Mouse (Mus musculus) ES-CJ7 (cell line): ENCODE measurements around the gene Pcnx4.
A peak's percentile ranks its signal among the peaks of the same experiment; 100 is the strongest.
"Not testable (repeated sequence)": the region's sequence is repeated elsewhere in the genome, so short reads cannot be mapped to it uniquely, and the experiment has no call there.

Experiments used
- DNase-seq: peaks from one replicate; pipeline ENCODE4 v3.0.0; 2011; ENCODE audit warnings: low read depth, low spot score

Gene Pcnx4

GRCm38 (mm10) chr12:72594001-72594400 is 57.8 kb downstream of the Pcnx4 start:
- DNase-seq = peak; percentile 79

DNA sequence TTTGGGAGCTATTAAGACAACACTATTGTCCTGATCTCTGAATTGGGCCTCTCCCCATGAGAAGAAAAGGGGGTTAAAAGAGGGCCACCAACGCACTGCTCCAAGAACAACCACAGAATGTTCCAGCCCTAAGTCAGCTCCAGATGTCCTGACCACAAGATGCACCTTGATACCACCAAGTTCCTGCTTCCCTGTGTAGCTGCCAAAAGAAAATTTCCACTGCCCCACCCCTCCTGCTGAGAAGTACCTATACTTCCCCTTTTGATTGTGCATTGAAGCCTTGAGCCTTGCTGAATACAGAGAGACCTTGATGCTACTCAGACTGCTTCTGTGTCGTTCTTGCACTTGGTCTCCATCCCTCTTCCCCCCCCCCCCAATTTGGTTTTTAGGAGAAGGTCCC is 62.5 kb downstream of the Pcnx4 start:
- not testable (repeated sequence) for DNase-seq

- no peak for DNase-seq
These were observed 75.9 kb downstream of the Pcnx4 start for GRCm38 (mm10) chr12:72612053-72612452.

- DNase-seq = no peak
These were observed 84.7 kb downstream of the Pcnx4 start for GRCm38 (mm10) chr12:72620856-72621255.

DNA sequence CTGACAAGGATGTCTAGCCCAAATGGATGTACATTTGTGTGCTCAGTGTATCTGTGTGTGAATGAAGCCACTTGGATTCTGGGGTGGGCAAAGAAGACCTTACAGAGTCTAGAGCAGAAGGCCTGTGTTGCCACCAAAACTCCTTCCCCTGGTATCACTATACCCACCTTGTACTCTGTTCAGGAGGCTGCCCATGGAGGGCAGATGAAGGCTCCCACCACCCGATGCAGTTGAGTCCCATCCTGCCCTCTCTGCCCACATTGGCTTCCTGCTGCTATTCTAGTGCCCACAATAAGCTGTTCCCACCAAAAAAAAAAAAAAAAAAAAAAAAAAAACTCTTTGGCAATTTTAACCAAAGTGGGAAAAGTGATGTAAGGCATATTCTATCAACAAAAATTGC is 85.3 kb downstream of the Pcnx4 start:
- no peak for DNase-seq

GRCm38 (mm10) chr12:72622853-72623496 is 86.8 kb downstream of the Pcnx4 start:
- DNase-seq = no peak

DNA sequence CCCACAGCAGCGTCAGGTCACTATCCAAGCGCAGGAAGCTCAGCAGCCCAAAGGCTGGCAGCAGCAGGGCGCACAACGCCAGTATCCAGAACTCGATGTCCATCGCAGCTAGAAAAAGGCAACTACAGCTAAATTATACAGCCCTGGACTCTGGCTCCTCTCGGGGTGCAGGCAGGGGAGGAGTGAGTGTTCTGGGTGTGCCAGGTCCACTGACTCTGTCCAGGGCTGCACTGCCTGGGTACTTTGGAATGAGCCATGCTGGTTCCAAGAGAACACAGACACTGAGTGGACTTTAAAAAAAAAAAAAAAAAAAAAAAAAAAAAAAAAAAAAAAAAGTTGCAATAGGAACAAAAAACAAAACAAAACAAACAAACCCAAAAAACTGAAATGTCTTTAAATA is 92.6 kb downstream of the Pcnx4 start:
- no peak for DNase-seq
